Mouse (Mus musculus): ENCODE measurements around the gene Lzts3.
A peak's percentile ranks its signal among the peaks of the same experiment; 100 is the strongest.

Gene Lzts3

GRCm38 (mm10) chr2:130634739-130635411 lies 7.7 kb downstream of the Lzts3 start:
- DNase-seq = peak; percentile 38 to 50

- no peak for DNase-seq
These were observed 8.4 kb downstream of the Lzts3 start for GRCm38 (mm10) chr2:130634006-130634738.

GRCm38 (mm10) chr2:130632887-130633675 lies 9.5 kb downstream of the Lzts3 start:
- no peak for DNase-seq

GRCm38 (mm10) chr2:130632416-130632815 lies 10.2 kb downstream of the Lzts3 start:
- DNase-seq = no peak

- DNase-seq = peak; percentile 88
These were observed 12.8 kb downstream of the Lzts3 start, which contains the start of the genes Fastkd5 and Ubox5 for GRCm38 (mm10) chr2:130629839-130630203. Fastkd5 (minus strand) TSS chr2:130630027. Ubox5 (minus strand) TSS chr2:130630038.

- DNase-seq = no peak
These were observed 13.3 kb downstream of the Lzts3 start for GRCm38 (mm10) chr2:130629080-130629838.

- DNase-seq = peak; percentile 63 to 65
These were observed 14.2 kb downstream of the Lzts3 start for GRCm38 (mm10) chr2:130628424-130628823.

- DNase-seq = no peak
These were observed 23.6 kb downstream of the Lzts3 start for GRCm38 (mm10) chr2:130618972-130619371.

GRCm38 (mm10) chr2:130613091-130613490 lies 29.5 kb downstream of the Lzts3 start:
- DNase-seq = peak in 1 of 2 experiments; percentile 19

GRCm38 (mm10) chr2:130602195-130602594 lies 40.4 kb downstream of the Lzts3 start:
- no peak for DNase-seq

GRCm38 (mm10) chr2:130598399-130598798 lies 44.2 kb downstream of the Lzts3 start:
- DNase-seq = no peak

GRCm38 (mm10) chr2:130597601-130598010 lies 45.0 kb downstream of the Lzts3 start:
- DNase-seq = peak; percentile 11 to 21

GRCm38 (mm10) chr2:130595596-130595995 lies 47.0 kb downstream of the Lzts3 start:
- DNase-seq = no peak

GRCm38 (mm10) chr2:130591016-130591415 lies 51.6 kb downstream of the Lzts3 start:
- DNase-seq = no peak

- DNase-seq = no peak
These were observed 52.8 kb downstream of the Lzts3 start for GRCm38 (mm10) chr2:130589761-130590160.

GRCm38 (mm10) chr2:130589157-130589556 lies 53.4 kb downstream of the Lzts3 start:
- DNase-seq = no peak

- no peak for DNase-seq
These were observed 54.2 kb downstream of the Lzts3 start for GRCm38 (mm10) chr2:130588373-130588772.

GRCm38 (mm10) chr2:130586016-130586415 lies 56.6 kb downstream of the Lzts3 start:
- DNase-seq = no peak

GRCm38 (mm10) chr2:130583902-130584560 lies 58.6 kb downstream of the Lzts3 start:
- no peak for DNase-seq
